Mouse (Mus musculus) cerebellum, postnatal 36 days (tissue): ENCODE data around the gene Aff4.
"Not testable (repeated sequence)": the region's sequence is repeated elsewhere in the genome, so short reads cannot be mapped to it uniquely, and the experiment has no call there.

Experiments
- DNase-seq, 2 experiments: peaks; one replicate each; pipeline ENCODE4 v3.0.0; 2021 to 2022; ENCODE audit warnings: mixed read lengths in 2 of 2

Gene Aff4

DNA sequence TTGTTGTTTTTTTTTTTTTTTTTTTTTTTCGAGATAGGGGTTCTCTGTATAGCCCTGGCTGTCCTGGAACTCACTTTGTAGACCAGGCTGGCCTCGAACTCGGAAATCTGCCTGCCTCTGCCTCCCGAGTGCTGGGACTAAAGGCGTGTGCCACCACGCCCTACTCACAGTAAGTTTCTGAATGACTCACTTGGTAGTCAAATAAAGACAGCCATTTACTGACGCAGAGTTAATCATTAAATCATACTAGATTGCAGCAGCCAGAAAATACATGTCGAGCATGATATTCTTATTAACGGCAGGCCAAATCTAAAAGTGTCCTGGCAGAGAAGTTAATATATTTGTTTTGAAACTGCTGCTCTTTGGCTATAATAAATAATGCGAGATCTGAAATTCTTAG is 9.6 kb upstream of the Aff4 start:
- DNase-seq, result not testable (repeated sequence)

- no peak for DNase-seq
These were observed 7.9 kb upstream of the Aff4 start for GRCm38 (mm10) chr11:53342711-53343110.

- no peak for DNase-seq
These were observed 5.3 kb upstream of the Aff4 start for GRCm38 (mm10) chr11:53345328-53345727.

GRCm38 (mm10) chr11:53345738-53346137 is 4.9 kb upstream of the Aff4 start:
- DNase-seq, result no peak

DNA sequence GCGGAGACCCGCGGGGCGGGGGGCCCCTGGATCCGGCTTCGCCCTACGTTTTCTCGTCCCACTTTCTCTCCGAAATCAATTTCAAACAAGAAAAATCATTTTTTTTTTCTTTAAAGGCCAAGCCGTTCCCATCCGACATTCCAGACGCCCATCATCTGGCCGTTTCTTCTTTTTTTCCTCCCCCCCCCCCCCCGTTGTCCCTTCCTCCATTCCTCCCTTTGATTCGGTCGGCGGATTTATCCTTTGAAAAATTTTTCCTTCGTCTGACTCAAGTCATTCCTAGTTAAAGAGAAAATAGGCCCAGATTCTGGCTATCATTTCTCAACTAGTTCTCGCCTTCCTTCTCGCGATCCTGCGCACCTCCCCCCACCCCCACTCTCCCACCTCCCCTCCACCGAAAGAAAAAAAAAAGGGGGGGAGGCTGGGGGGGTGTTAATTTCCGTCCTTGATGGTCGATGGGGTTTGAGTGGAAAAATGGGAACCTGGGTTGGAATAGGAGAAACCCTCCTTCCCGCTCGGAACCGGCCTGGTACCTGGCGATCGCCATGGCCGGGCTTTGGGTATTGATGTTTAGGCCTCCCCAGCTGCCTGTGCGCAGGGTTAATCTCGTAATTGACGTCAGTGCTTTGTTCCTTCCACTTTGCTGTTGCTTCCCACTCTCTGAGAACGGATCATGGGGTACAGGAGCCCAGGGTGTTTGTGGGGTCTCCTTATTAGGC is 750 bp downstream of the Aff4 start:
- peak; percentile 35 to 47 for DNase-seq

- DNase-seq, result no peak
These were observed 1.4 kb downstream of the Aff4 start for GRCm38 (mm10) chr11:53351943-53352590.

GRCm38 (mm10) chr11:53358504-53359155 is 8.0 kb downstream of the Aff4 start:
- DNase-seq, result no peak

GRCm38 (mm10) chr11:53367032-53367431 is 16.4 kb downstream of the Aff4 start:
- no peak for DNase-seq

- no peak for DNase-seq
These were observed 28.3 kb downstream of the Aff4 start for GRCm38 (mm10) chr11:53378918-53379317.

DNA sequence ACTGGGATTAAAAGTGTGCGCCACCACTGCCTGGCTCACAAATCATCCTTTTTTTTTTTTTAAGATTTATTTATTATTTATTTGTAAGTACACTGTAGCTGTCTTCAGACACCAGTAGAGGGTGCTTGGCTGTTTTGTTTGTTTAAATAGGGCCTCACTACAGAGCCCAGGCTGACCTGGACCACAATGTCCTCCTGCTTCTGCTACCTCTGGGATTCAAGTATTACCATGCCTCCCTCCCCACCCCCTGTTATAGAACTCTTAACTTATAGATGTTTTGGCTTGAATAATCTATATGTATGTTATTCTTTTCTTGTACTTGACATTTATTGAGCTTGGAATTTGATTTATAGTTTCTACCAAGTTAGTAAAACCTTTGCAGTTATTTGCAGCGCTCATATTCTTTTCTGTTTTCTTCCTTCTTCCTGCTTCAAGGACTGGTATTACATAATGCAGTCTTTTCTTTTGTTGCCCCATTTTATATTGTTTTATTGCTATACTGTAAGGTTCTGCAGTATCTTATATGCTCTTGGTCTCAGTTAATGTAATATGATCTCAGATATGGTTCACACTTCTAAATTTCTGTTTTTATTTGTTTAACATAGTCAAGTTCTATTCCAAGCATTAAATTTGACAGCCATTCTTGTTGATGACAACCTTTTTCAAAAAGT is 33.3 kb downstream of the Aff4 start:
- no peak for DNase-seq

GRCm38 (mm10) chr11:53393856-53394255 is 43.2 kb downstream of the Aff4 start:
- no peak for DNase-seq

GRCm38 (mm10) chr11:53403638-53404037 is 53.0 kb downstream of the Aff4 start:
- no peak for DNase-seq

DNA sequence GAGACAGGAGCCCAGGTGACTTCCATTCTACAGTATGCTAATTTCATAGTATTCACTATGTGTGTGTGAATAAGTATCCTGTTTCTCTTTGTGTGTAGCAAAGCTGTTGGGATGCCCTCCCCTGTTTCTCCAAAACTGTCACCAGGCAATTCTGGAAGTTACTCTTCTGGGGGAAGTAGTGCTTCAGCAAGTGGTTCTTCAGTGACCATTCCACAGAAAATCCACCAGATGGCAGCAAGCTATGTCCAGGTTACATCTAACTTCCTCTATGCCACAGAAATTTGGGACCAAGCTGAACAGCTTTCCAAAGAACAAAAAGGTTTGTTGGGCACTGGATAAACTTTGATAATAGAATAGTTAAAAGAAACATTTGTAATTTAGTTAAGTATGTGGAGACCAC is 61.1 kb downstream of the Aff4 start:
- no peak for DNase-seq

DNA sequence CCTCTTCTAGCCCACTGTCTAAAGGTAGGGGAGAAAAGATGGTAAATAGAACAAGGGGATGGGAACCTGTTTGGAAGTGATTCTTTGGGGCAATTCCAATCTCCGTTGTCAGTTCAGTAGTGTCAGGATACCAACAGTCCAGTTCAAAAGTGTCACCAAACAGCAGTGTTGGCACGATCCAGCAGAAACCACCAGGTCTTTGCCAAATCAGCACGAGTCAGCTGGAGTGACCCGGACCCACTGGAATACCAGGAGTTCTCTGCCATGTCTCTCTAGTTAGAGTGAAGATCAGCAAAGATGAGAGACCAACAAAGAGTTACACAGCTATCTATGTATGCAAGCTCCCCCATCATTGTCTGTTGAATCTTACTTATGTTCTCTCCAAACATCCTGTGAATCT is 63.2 kb downstream of the Aff4 start:
- no peak for DNase-seq

- DNase-seq, result no peak
These were observed 67.4 kb downstream of the Aff4 start for GRCm38 (mm10) chr11:53418048-53418447.

DNA sequence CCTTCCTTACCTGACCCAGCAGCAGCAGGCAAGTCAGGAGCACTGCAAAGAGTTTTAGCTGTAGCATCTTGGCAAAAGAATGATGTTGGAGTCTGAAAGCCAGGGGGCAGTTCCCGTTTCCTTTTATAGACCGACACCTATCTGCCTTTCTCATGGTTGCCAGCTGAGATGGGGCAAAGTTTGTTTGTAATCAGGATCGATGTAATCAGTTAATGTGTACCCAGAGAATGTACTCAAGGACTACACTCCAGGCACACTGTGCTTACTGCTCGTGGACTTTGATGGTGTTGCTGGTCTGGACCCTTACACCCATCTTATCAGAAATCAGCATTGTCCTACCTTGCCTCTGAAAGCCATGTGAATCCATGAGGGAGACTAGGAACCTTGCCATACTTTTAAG is 72.4 kb downstream of the Aff4 start, which contains the start of gene Leap2:
Leap2 (minus strand) TSS at position 135 of the 400 bp plus-strand sequence.
- no peak for DNase-seq

- peak in 1 of 2 experiments; percentile 31 for DNase-seq
These were observed 74.2 kb downstream of the Aff4 start for GRCm38 (mm10) chr11:53424826-53425225.

DNA sequence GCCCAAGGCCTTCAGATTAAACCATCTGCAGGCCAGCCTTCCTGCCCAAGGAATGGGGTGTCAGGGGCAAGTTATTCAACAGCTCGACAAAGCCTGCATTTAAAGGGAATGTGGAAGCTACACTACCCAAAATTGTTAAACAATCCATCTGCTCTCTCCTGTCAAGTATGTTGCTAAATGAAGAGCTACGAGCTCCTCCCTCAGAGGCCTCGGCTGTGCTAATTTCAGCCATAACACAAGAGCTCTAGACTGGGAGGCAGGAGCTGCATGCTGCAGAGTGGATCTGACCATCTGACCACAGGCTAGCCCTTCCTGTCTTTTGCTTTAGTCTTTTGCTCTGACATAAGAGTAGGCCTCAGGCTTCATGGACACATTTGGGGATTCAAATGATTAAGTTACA is 74.6 kb downstream of the Aff4 start:
- DNase-seq, result no peak

- peak; percentile 24 to 25 for DNase-seq
These were observed 75.2 kb downstream of the Aff4 start for GRCm38 (mm10) chr11:53425711-53426255.

- DNase-seq, result not testable (repeated sequence)
These were observed 76.3 kb downstream of the Aff4 start for GRCm38 (mm10) chr11:53426914-53427313.

DNA sequence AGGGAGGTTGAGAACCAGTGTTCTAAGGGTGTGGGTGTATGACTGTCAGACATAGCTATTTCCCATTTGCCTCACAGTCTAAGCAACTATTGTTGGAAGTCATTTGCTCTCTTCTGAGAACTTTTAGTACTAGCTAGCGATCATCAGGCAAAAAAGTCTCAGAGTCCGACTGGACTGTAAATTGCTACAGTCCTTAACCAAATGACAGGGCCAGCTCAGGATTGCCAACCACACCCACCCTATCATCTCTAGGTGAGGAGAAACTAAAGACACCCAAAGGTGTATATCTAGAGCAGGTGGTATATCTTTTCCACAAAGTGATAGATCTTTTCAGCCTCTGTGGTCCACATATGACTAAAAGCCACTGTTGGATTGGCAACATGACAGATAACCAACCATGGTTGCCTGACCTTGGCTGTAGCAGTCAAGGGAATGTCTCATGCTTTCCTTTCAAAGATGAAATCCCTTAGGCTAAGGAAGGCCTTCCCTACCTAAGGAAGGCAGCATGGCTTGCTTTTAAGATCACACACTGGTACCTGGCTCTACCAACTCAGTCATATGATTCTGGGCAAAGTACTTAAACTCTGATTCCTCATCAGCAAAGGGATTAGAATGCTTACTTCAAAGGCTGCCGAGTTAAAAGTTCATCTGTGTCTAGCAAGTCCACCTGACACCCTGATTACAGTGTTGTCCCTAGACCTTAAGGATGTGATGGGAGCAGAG is 77.5 kb downstream of the Aff4 start:
- DNase-seq, result no peak

DNA sequence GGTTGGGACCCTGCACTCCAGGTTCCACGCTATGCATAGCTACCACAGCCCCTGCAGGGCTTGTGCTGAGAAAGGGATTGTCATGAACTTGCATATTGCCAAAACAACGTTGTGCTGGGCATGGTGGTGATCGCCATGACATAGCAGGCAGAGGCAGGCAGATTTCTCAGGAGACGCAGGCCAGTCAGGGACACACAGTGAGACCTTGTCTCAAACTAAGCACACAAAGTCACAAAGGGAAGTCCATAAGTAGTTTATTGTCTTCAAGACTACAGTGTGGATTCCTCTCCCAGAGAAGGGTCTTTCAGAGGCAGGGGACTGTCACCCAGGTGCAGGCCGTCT is 78.1 kb downstream of the Aff4 start:
- no peak for DNase-seq

GRCm38 (mm10) chr11:53429182-53429581 is 78.5 kb downstream of the Aff4 start:
- DNase-seq, result no peak
